Mouse (Mus musculus) G1E (cell line): ENCODE data around the gene Pih1d3. TPM values are rescaled to one million over a fixed set of nuclear protein-coding genes. Genes with fewer than 3 reads are reported as not detected.

ENCODE experiments used
- ATAC-seq: 2 replicates; pipeline ENCODE4 v1.8.0; 2016; ENCODE audit warnings: mild to moderate bottlenecking; ENCODE audit not compliant: insufficient number of reproducible peaks, poor library complexity, low FRiP score, severe bottlenecking; ENCODE audit errors: extremely low read depth
- DNase-seq: peaks from one replicate; pipeline ENCODE4 v3.0.0; 2012; ENCODE audit warnings: low spot score
- H3K27me3 ChIP-seq: 2 replicates; pipeline ENCODE4 v1.6.1; 2012; ENCODE audit warnings: mild to moderate bottlenecking, low read length, inconsistent platforms; ENCODE audit not compliant: insufficient read depth
- H3K36me3 ChIP-seq: replicated peaks from 2 replicates; pipeline ENCODE3; 2012; ENCODE audit warnings: mild to moderate bottlenecking, inconsistent platforms
- H3K4me1 ChIP-seq: 2 replicates; pipeline ENCODE4 v1.6.1; 2012; ENCODE audit warnings: low read depth, low read length, inconsistent platforms, mixed read lengths; ENCODE audit not compliant: insufficient read depth
- H3K4me3 ChIP-seq: 2 replicates; pipeline ENCODE4 v1.5.1; 2012; ENCODE audit warnings: low read depth, mild to moderate bottlenecking, inconsistent platforms, low read length, moderate library complexity, mixed read lengths
- H3K9me3 ChIP-seq: replicated peaks from 2 replicates; pipeline ENCODE4 v1.6.1; 2012; ENCODE audit warnings: inconsistent platforms
- CTCF ChIP-seq: IDR thresholded peaks from 2 replicates; pipeline ENCODE4 v1.5.1; 2012; ENCODE audit warnings: low read depth, low read length, inconsistent platforms, mixed read lengths
- GATA1 ChIP-seq: IDR thresholded peaks from 2 replicates; pipeline ENCODE4 v1.6.1; 2012; ENCODE audit warnings: borderline replicate concordance, low read length, inconsistent platforms, mixed read lengths
- GATA2 ChIP-seq: IDR thresholded peaks from 2 replicates; pipeline ENCODE4 v1.6.1; 2012; ENCODE audit warnings: low read depth, low read length, inconsistent platforms, borderline replicate concordance
- POLR2AphosphoS5 ChIP-seq: IDR thresholded peaks from 2 replicates; pipeline ENCODE4 v1.6.1; 2012; ENCODE audit warnings: low read depth, low read length, inconsistent platforms; ENCODE audit not compliant: insufficient replicate concordance
- TAL1 ChIP-seq: conservative IDR thresholded peaks from 2 replicates; pipeline ENCODE4 v1.6.1; 2012; ENCODE audit warnings: low read depth, low read length, inconsistent platforms, mixed read lengths
- polyA plus RNA-seq: library from polyadenylated mRNA; stranded (reverse); fragments of >175 nt; gene quantifications from 2 replicates; pipeline ENCODE4 v1.2.3, GENCODE M21; 2012
- total RNA-seq, 2 experiments: library from RNA; stranded (forward) in 1 of 2; stranded (reverse) in 1 of 2; fragments of 200-1000 nt in 1 of 2; fragments of >200 nt in 1 of 2; fragmentation: Nextera tagmentation in 1 of 2; gene quantifications; 2 replicates each; pipeline ENCODE4 v1.2.3; 2014 to 2017

The Pih1d3 gene
- total and polyA plus RNA-seq, 3 experiments: 0.22 TPM; not detected in 2

GRCm38 (mm10) chr1:31260218-31260923 is 37.7 kb downstream of the Pih1d3 start:
- H3K4me1 ChIP-seq: no peaks in the 10 kb centered on the region
- no peak for ATAC-seq

More at GRCm38 (mm10) chr1:31260218-31260923, 37.7 kb downstream of the Pih1d3 start:
- Histone ChIP-seq H3K4me3 (no peak overlapping the region), H3K9me3 (no peaks in the 10 kb centered on the region), H3K36me3 (no peaks in the 10 kb centered on the region), H3K27me3 (no peaks in the 10 kb centered on the region)
- no peak for DNase-seq
- TF ChIP-seq POLR2AphosphoS5 (no peak), GATA1 (no peak), GATA2 (no peak), TAL1 (no peak), CTCF (no peak)

Other genes with a start within 250 kb of the Pih1d3 start
- not detected in 2 replicates for gene AC153137.1, start 244.9 kb upstream of the Pih1d3 start, total RNA-seq (2014; fragmentation: Nextera tagmentation)
- gene AC153137.1, start 244.9 kb upstream of the Pih1d3 start, total RNA-seq (2017): 0.17 TPM in 1 of 2 replicates, not detected in the other
- gene AC153137.1, start 244.9 kb upstream of the Pih1d3 start, polyA plus RNA-seq: not detected in 2 replicates
- not detected in 2 replicates for gene Lgsn, start 46.4 kb upstream of the Pih1d3 start, total RNA-seq (2014; fragmentation: Nextera tagmentation)
- not detected in 2 replicates for gene Lgsn, start 46.4 kb upstream of the Pih1d3 start, total RNA-seq (2017)
- gene Lgsn, start 46.4 kb upstream of the Pih1d3 start, polyA plus RNA-seq: not detected in 2 replicates
- gene 4931428L18Rik, start 154 bp upstream of the Pih1d3 start, total RNA-seq (2014; fragmentation: Nextera tagmentation): not detected in 2 replicates
- gene 4931428L18Rik, start 154 bp upstream of the Pih1d3 start, total RNA-seq (2017): 0.12 and 0.38 TPM in 2 replicates
- gene 4931428L18Rik, start 154 bp upstream of the Pih1d3 start, polyA plus RNA-seq: not detected in 2 replicates